Mouse (Mus musculus) layer of hippocampus, adult 18-20 months (tissue): ENCODE results near the gene Lrp6. TPM values are rescaled to one million over a fixed set of nuclear protein-coding genes. Genes with fewer than 3 reads are reported as not detected.
A peak's percentile ranks its signal among the peaks of the same experiment; 100 is the strongest.

Source experiments
- DNase-seq, 2 experiments: peaks; one replicate each; pipeline ENCODE4 v3.0.0; 2022; ENCODE audit warnings: low spot score in 2 of 2
- total RNA-seq, 2 experiments: library from RNA; stranded (reverse); gene quantifications; 2 replicates each; pipeline ENCODE4 v1.2.3; 2021

The Lrp6 gene
- total RNA-seq, 2 experiments from 2014 or later = 48.8 to 52.6 TPM

GRCm38 (mm10) chr6:134575288-134575741 lies 8.6 kb upstream of the Lrp6 start:
- no peak for DNase-seq

DNA sequence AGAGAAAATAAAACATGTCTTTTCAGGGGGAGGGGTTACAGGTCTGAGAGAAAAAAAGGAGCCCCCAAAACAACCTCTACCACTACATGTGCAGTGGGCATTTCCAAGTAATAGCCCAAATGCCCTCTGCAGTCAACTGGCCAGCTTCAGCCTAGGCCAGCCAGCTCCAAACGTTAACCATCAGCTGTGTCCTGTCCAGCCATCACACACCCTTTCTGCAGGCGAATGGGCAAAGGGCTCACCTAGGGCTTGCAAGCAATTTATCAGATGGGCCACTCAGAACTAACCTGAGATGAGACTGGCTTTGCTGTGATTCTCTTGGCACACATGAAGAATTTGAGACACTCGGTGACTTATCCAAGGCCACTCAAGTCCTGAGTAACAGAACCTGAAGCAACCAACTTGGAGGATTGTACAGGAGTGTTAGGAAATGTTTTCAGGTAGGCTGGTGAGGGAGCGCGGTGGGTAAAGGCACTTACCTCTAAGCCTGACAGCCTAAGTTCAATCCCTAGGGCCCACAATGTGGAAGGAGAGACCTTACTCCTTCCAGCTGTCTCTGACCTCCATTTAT lies 1.3 kb upstream of the Lrp6 start:
- no peak for DNase-seq

GRCm38 (mm10) chr6:134566248-134566817 lies 432 bp downstream of the Lrp6 start:
- no peak for DNase-seq

GRCm38 (mm10) chr6:134565606-134566247 lies 1.0 kb downstream of the Lrp6 start:
- DNase-seq = no peak

DNA sequence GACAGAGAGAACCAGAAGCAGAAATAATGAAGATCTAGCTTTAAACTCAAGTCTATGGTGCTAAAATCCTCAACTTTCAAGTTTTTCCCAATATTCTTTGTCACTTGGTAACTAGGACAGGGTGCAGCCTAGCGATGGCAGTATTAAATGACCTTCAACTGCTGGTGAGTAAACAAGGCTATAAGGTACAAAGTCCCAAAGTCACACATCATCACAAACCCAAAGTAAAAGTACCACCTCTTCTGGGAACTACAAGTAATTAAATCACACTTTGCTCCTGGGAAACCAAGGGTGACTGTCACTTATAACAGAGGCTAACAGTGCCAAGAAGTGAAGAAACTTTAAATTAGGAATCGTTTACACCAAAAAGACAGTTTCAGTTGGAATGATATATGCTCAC lies 2.2 kb downstream of the Lrp6 start:
- no peak for DNase-seq

GRCm38 (mm10) chr6:134559635-134560034 lies 7.1 kb downstream of the Lrp6 start:
- DNase-seq = no peak

DNA sequence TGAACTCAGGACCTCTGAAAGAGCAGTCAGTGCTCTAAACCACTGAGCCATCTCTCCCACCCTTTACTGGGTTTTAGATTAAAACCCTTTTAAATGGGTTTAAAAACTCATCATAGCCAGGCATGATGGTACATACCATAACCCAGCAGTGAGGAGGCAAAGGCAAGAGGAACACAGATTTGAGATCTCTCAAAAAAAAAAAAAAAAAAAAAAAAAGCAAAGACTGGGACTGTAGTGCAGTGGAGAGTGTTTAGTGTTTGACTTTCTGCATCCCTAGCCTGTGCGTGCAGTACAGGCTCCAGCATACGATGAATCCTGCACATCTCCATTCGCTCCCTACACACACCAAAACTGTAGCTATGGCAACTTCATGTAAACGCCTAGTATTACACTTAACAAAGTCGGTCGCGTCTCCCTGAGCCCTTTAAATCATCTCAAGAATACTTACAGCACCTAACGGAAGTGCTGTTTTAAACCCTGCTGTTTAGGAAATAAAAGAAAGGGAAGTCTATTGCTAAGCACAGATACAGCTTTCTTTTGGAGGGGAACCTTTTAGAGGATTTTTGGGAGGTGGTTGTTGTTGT lies 8.1 kb downstream of the Lrp6 start:
- no peak for DNase-seq

GRCm38 (mm10) chr6:134557043-134557442 lies 9.7 kb downstream of the Lrp6 start:
- no peak for DNase-seq

DNA sequence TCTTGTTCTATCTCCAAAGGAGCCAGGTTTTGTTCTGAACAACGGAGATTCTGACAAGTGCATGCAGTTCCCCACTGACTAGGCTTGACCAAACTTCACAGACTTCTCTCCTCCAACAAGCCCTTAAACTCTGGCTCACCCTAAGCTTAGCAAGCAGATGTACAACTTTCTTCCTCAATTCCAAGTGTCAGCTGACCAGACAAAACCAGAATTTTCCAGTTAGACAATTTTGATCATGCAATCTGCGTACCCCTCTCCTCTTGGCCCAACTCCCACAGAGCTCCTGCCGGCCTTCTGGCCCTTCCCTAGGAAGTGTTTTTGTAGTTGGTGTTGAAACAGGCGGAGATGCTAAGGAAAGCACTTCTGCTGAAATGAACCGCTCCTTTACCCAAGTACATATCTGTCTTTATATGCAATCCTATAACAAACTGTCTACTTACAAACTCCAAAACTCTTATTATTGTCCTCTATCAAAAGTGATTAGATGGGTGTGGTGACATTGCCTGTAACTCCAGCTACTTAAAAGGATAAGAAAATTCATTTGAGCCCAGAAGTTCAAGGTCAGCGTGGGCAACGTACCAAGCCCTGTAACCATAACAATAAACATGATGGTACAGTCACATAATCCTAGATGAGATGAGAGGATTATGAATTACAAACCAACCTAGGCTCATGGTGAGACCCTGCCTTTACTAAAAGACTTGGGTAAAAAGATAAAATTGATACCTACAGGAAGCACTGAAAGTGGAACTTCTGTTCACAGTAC lies 10.4 kb downstream of the Lrp6 start:
- no peak for DNase-seq

DNA sequence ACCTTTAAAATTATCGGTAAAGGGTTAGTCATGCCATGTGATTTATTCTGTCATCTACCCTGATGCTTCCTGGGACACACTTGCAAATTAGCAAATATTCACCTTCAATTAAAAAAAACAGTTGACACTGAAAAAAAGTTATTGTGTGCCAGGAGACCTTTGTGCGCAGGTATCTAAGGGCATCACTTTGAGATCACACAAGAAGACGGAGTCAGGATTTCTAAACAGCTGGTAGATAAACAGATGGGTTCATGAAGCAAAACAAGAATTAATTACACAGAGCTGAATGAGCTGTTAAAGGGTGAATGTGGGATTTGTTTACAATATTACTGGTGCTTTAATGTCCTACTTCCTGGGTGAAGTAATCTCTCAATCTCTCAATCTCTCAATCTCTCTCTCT lies 11.6 kb downstream of the Lrp6 start:
- DNase-seq = no peak

DNA sequence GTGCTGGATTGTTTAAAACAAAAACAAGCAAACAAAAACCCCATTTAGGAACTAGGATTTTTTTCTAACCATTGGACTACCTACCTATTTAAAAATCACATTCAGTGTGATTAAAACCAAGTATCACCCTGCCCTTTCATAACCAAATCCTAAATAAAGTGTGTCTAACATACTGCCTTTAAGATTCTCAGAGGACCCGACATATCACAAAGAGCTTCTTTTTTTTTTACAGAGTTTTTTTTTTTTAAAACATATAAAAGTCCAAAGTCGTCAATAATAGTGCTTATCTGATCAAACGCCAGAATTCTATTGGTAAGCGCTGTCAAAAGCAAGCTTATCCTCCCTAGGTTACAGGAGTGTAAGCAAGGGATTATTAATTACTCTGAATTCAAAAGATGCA lies 12.5 kb downstream of the Lrp6 start:
- DNase-seq = no peak

- no peak for DNase-seq
Measured at GRCm38 (mm10) chr6:134551007-134551406, 15.8 kb downstream of the Lrp6 start.

DNA sequence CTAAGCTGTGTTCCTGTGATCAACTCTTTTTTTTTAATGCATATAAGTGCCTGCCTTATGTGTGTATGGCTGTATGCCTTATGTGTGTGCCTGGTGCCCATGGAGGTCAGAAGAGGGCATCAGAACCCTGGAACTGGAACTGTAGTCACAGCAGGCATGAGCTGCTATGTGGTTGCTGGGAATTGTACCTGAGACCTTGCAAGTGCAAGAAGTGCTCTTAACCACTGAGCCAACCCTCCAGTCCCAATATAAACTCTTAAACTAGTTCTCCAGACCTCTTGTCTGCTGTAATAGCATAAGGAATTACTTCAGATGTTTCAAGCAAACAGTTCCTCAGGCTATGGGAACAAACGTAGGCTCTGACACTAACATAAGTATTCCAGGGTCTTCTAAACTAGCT lies 16.4 kb downstream of the Lrp6 start:
- no peak for DNase-seq

- DNase-seq = no peak
Measured at GRCm38 (mm10) chr6:134544843-134545242, 21.9 kb downstream of the Lrp6 start.

- DNase-seq = peak in 1 of 2 experiments; percentile 54
Measured at GRCm38 (mm10) chr6:134544093-134544492, 22.7 kb downstream of the Lrp6 start.

DNA sequence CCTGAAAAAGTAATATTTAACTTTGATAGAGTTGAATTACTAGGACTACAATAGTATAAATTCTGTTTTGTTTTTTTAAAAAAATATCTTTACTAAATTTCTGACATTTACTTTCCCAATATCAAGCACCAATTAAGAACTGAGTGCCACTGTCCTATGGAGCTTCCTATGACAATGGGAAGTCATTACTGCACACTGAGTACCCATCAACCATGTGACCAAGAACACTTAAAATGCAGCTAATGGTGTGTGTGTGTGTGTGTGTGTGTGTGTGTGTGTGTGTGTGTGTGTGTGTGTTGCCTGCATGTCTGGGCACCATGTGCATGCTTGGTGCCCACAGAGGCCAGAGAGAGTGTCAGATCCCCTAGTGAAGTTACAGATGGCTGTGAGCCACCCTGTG lies 23.2 kb downstream of the Lrp6 start:
- no peak for DNase-seq

GRCm38 (mm10) chr6:134542374-134542773 lies 24.4 kb downstream of the Lrp6 start:
- DNase-seq = no peak

DNA sequence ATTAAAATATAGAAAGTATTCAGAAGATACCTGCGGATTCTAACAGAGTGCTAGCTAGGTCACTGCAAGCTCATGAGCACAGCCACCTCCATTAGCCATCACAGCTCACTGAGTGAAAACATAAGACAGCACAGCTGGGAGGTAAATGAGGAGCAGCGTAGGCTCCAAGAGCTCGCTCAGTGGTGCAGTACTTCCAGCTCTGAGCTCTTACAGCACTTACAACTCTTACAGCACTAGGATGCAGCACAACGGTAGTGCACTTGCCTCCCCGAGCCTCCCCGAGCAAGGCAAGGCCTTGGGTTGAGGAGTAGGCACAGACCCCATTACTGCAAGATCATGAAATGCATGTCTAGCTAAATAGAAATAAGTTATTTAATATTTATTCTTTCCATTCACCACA lies 26.6 kb downstream of the Lrp6 start:
- no peak for DNase-seq

DNA sequence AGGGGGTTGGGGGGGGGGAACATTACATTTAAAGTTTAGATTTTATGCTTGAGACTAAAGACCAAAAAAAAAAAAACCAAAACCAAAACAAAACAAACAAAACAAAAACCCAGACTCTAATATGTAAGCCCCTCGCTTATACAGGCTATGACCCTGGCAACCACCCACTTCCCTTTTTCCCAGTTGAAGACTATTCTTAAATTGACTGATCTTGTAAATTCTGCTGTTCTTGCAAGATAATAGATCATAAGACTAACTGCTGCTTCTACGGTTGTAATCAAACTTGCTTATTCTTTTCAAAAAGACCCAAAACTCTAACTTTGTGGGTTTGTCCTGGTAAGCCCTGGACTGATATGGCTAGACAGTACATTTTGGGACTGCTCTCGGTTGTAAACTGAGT lies 27.3 kb downstream of the Lrp6 start:
- DNase-seq = no peak

GRCm38 (mm10) chr6:134538805-134539204 lies 28.0 kb downstream of the Lrp6 start:
- no peak for DNase-seq

- DNase-seq = no peak
Measured at GRCm38 (mm10) chr6:134537461-134538117, 29.2 kb downstream of the Lrp6 start.
